Mouse (Mus musculus) limb, embryonic 15.5 days (tissue): ENCODE results near the gene Mmp28. TPM values are rescaled to one million over a fixed set of nuclear protein-coding genes. Genes with fewer than 3 reads are reported as not detected.
A peak's percentile ranks its signal among the peaks of the same experiment; 100 is the strongest.

Experiments used
- ATAC-seq: fragments of 200-750 bp; cut with Nextera tagmentation; 2 replicates; pipeline ENCODE4 v1.8.0; 2017; ENCODE audit warnings: low read depth, moderate TSS enrichment; ENCODE audit not compliant: insufficient number of reproducible peaks, low FRiP score, low TSS enrichment
- H3K27ac ChIP-seq: fragments of 300-500 bp; sonication (generic); 2 replicates; pipeline ENCODE4 v1.5.1; 2015; ENCODE audit warnings: moderate library complexity, mild to moderate bottlenecking, inconsistent platforms
- H3K27me3 ChIP-seq: fragments of 300-500 bp; sonication (generic); 2 replicates; pipeline ENCODE4 v1.6.1; 2015; ENCODE audit warnings: inconsistent platforms
- H3K36me3 ChIP-seq: fragments of 300-500 bp; sonication (generic); 2 replicates; pipeline ENCODE4 v1.6.1; 2015; ENCODE audit warnings: inconsistent platforms
- H3K4me1 ChIP-seq: fragments of 300-500 bp; sonication (generic); 2 replicates; pipeline ENCODE4 v1.6.1; 2015; ENCODE audit warnings: inconsistent platforms
- H3K4me2 ChIP-seq: fragments of 300-500 bp; sonication (generic); 2 replicates; pipeline ENCODE4 v1.6.1; 2015; ENCODE audit warnings: mild to moderate bottlenecking, inconsistent platforms
- H3K4me3 ChIP-seq: fragments of 300-500 bp; sonication (generic); 2 replicates; pipeline ENCODE4 v1.5.1; 2015; ENCODE audit warnings: mild to moderate bottlenecking, inconsistent platforms
- H3K9ac ChIP-seq: fragments of 300-500 bp; sonication (generic); 2 replicates; pipeline ENCODE4 v1.6.1; 2015; ENCODE audit warnings: inconsistent platforms
- H3K9me3 ChIP-seq: fragments of 300-500 bp; sonication (generic); 2 replicates; pipeline ENCODE4 v1.6.1; 2016; ENCODE audit warnings: inconsistent platforms
- WGBS: fragments of 180-500 bp; shearing (Covaris S2); methylation state at CpG from one replicate; pipeline ENCODE4 v1.1.7; 2015; 5-methylcytosine and 5-hydroxymethylcytosine counted together
- polyA plus RNA-seq: library from polyadenylated mRNA; unstranded; fragments of >200 nt; fragmentation: Nextera tagmentation; extraction: Ambion mirVana; gene quantifications from 2 replicates; pipeline ENCODE4 v1.2.1, GENCODE M21; 2015

Gene Mmp28
- polyA plus RNA-seq, result 2.7 and 3.4 TPM in 2 replicates

- Histone ChIP-seq H3K9me3 (no peaks in the 10 kb centered on the region), H3K4me3 (peak within 1 kb of the TSS; percentile 54), H3K27me3 (peaks cover 38% of the 10 kb centered on the region), H3K36me3 (no peaks in the 10 kb centered on the region), H3K4me2 (peak within 1 kb of the TSS; percentile 76), H3K4me1 (peaks cover 34% of the 10 kb centered on the region), H3K27ac (no peak within 1 kb of the TSS), H3K9ac (peak within 1 kb of the TSS; percentile 38)
- ATAC-seq, result no peak
- under 1% methylated on average over 38 of the region's 42 CpGs for WGBS
Measured at GRCm38 (mm10) chr11:83462711-83463244, at the start of gene Mmp28. Gene Mmp28, minus strand, starts transcription at chr11:83463071.

- Histone ChIP-seq H3K4me1 (no peaks in the 10 kb centered on the region), H3K9ac (no peak overlapping the region), H3K4me2 (no peak overlapping the region), H3K9me3 (no peaks in the 10 kb centered on the region), H3K27me3 (no peaks in the 10 kb centered on the region), H3K4me3 (no peak overlapping the region), H3K36me3 (peaks cover 27% of the 10 kb centered on the region), H3K27ac (no peak overlapping the region)
- no peak for ATAC-seq
Measured at GRCm38 (mm10) chr11:83509521-83509920, 46.6 kb upstream of the Mmp28 start.

GRCm38 (mm10) chr11:83504308-83504707, 41.4 kb upstream of the Mmp28 start:
- no peak overlapping the region for H3K4me2 ChIP-seq
- no peaks in the 10 kb centered on the region for H3K27me3 ChIP-seq
- no peak overlapping the region for H3K4me3 ChIP-seq
- no peak overlapping the region for H3K27ac ChIP-seq
- 90% methylated on average over 5 of the region's 5 CpGs for WGBS
- no peak overlapping the region for H3K9ac ChIP-seq
- no peaks in the 10 kb centered on the region for H3K4me1 ChIP-seq
- no peaks in the 10 kb centered on the region for H3K9me3 ChIP-seq
- ATAC-seq, result no peak
- H3K36me3 ChIP-seq, result peaks cover 59% of the 10 kb centered on the region

- ATAC-seq, result no peak
- 91% methylated on average over 2 of the region's 2 CpGs for WGBS
- no peak overlapping the region for H3K9ac ChIP-seq
- no peak overlapping the region for H3K27ac ChIP-seq
- H3K4me3 ChIP-seq, result no peak overlapping the region
- no peaks in the 10 kb centered on the region for H3K27me3 ChIP-seq
- no peaks in the 10 kb centered on the region for H3K9me3 ChIP-seq
- peaks cover 16% of the 10 kb centered on the region; the same call in 1 of the 2 replicates for H3K36me3 ChIP-seq
- no peaks in the 10 kb centered on the region for H3K4me1 ChIP-seq
- no peak overlapping the region for H3K4me2 ChIP-seq
Measured at GRCm38 (mm10) chr11:83495571-83495970, 32.7 kb upstream of the Mmp28 start.

- Histone ChIP-seq H3K36me3 (peaks cover 25% of the 10 kb centered on the region; the same call in 1 of the 2 replicates), H3K27me3 (no peaks in the 10 kb centered on the region), H3K4me3 (no peak overlapping the region), H3K27ac (no peak overlapping the region), H3K4me2 (no peak overlapping the region), H3K4me1 (no peaks in the 10 kb centered on the region), H3K9ac (no peak overlapping the region), H3K9me3 (no peaks in the 10 kb centered on the region)
- WGBS, result 86% methylated on average over 4 of the region's 4 CpGs
- no peak for ATAC-seq
Measured at GRCm38 (mm10) chr11:83491488-83491887, 28.6 kb upstream of the Mmp28 start.

GRCm38 (mm10) chr11:83473235-83474016, 10.6 kb upstream of the Mmp28 start:
- under 1% methylated on average over 43 of the region's 52 CpGs for WGBS
- H3K9me3 ChIP-seq, result no peaks in the 10 kb centered on the region
- peak overlapping the region; percentile 97 for H3K27ac ChIP-seq
- H3K36me3 ChIP-seq, result peaks cover 7% of the 10 kb centered on the region; the same call in 1 of the 2 replicates
- H3K4me2 ChIP-seq, result peak overlapping the region; percentile 72
- H3K4me3 ChIP-seq, result peak overlapping the region; percentile 92
- peaks cover 12% of the 10 kb centered on the region for H3K4me1 ChIP-seq
- peak overlapping the region; percentile 89 for H3K9ac ChIP-seq
- ATAC-seq, result peak; percentile 86
- no peaks in the 10 kb centered on the region for H3K27me3 ChIP-seq

GRCm38 (mm10) chr11:83472324-83473234, 9.7 kb upstream of the Mmp28 start, which contains the start of gene Taf15:
Gene Taf15, plus strand, starts transcription at chr11:83473086.
- peaks cover 12% of the 10 kb centered on the region for H3K4me1 ChIP-seq
- under 1% methylated on average over 62 of the region's 66 CpGs for WGBS
- no peaks in the 10 kb centered on the region for H3K9me3 ChIP-seq
- H3K27me3 ChIP-seq, result no peaks in the 10 kb centered on the region
- peak within 1 kb of the TSS; percentile 92 for H3K4me3 ChIP-seq
- H3K36me3 ChIP-seq, result peaks cover 1% of the 10 kb centered on the region; the same call in 1 of the 2 replicates
- ATAC-seq, result peak; percentile 98
- peak within 1 kb of the TSS; percentile 89 for H3K9ac ChIP-seq
- peak within 1 kb of the TSS; percentile 72 for H3K4me2 ChIP-seq
- peak within 1 kb of the TSS; percentile 97 for H3K27ac ChIP-seq

GRCm38 (mm10) chr11:83471766-83472165, 8.9 kb upstream of the Mmp28 start:
- Histone ChIP-seq H3K36me3 (no peaks in the 10 kb centered on the region; the same call in 1 of the 2 replicates), H3K4me1 (peaks cover 20% of the 10 kb centered on the region), H3K9ac (no peak overlapping the region), H3K9me3 (no peaks in the 10 kb centered on the region), H3K27me3 (no peaks in the 10 kb centered on the region), H3K4me3 (peak overlapping the region; percentile 92; the same call in 1 of the 2 replicates), H3K27ac (peak overlapping the region; percentile 97; the same call in 1 of the 2 replicates), H3K4me2 (peak overlapping the region; percentile 57; the same call in 1 of the 2 replicates)
- WGBS, result 62% methylated on average over 2 of the region's 2 CpGs
- no peak for ATAC-seq

- no peaks in the 10 kb centered on the region for H3K9me3 ChIP-seq
- no peak overlapping the region for H3K4me3 ChIP-seq
- ATAC-seq, result no peak
- H3K27ac ChIP-seq, result no peak overlapping the region
- H3K27me3 ChIP-seq, result peaks cover 15% of the 10 kb centered on the region; the same call in 1 of the 2 replicates
- H3K4me1 ChIP-seq, result peaks cover 22% of the 10 kb centered on the region
- WGBS, result 89% methylated on average over 3 of the region's 3 CpGs
- no peaks in the 10 kb centered on the region for H3K36me3 ChIP-seq
- H3K9ac ChIP-seq, result no peak overlapping the region
- H3K4me2 ChIP-seq, result no peak overlapping the region
Measured at GRCm38 (mm10) chr11:83468765-83469164, 5.9 kb upstream of the Mmp28 start.

- Histone ChIP-seq H3K27me3 (peaks cover 30% of the 10 kb centered on the region; the same call in 1 of the 2 replicates), H3K9me3 (no peaks in the 10 kb centered on the region), H3K27ac (peak overlapping the region; percentile 43; the same call in 1 of the 2 replicates), H3K4me2 (no peak overlapping the region), H3K4me1 (peaks cover 31% of the 10 kb centered on the region), H3K9ac (no peak overlapping the region), H3K36me3 (no peaks in the 10 kb centered on the region), H3K4me3 (no peak overlapping the region)
- WGBS, result 27% methylated on average over 11 of the region's 11 CpGs
- peak; percentile 64; the same call in 1 of the 2 replicates for ATAC-seq
Measured at GRCm38 (mm10) chr11:83467120-83467652, 4.3 kb upstream of the Mmp28 start.

GRCm38 (mm10) chr11:83465976-83466375, 3.1 kb upstream of the Mmp28 start:
- no peak for ATAC-seq

More at GRCm38 (mm10) chr11:83465976-83466375, 3.1 kb upstream of the Mmp28 start:
- 19% methylated on average over 2 of the region's 2 CpGs for WGBS
- Histone ChIP-seq H3K27ac (no peak overlapping the region), H3K9me3 (no peaks in the 10 kb centered on the region), H3K4me3 (no peak overlapping the region), H3K9ac (no peak overlapping the region), H3K27me3 (peaks cover 38% of the 10 kb centered on the region), H3K4me2 (no peak overlapping the region), H3K36me3 (no peaks in the 10 kb centered on the region), H3K4me1 (peaks cover 29% of the 10 kb centered on the region)
